Mouse (Mus musculus) heart, postnatal 0 days (tissue): ENCODE measurements around the gene Mmp28. TPM values are rescaled to one million over a fixed set of nuclear protein-coding genes. Genes with fewer than 3 reads are reported as not detected.
A peak's percentile ranks its signal among the peaks of the same experiment; 100 is the strongest.

Source experiments
- ATAC-seq: fragments of 200-750 bp; cut with Nextera tagmentation; 2 replicates; pipeline ENCODE4 v1.8.0; 2017; ENCODE audit warnings: low read depth, moderate number of reproducible peaks, moderate library complexity; ENCODE audit not compliant: insufficient read depth
- DNase-seq: peaks from one replicate; pipeline ENCODE4 v3.0.0-alpha.2; 2016; ENCODE audit warnings: low spot score
- H3K27ac ChIP-seq: fragments of 300-500 bp; sonication (generic); 2 replicates; pipeline ENCODE4 v1.5.1; 2014; ENCODE audit warnings: low read depth, mild to moderate bottlenecking
- H3K27me3 ChIP-seq: fragments of 300-500 bp; sonication (generic); 2 replicates; pipeline ENCODE4 v1.6.1; 2014; ENCODE audit warnings: low read length, mixed read lengths; ENCODE audit not compliant: control insufficient read depth, insufficient read depth
- H3K36me3 ChIP-seq: fragments of 300-500 bp; sonication (generic); replicated peaks from 2 replicates; pipeline ENCODE4 v1.6.1; 2014; ENCODE audit warnings: low read length, mixed read lengths; ENCODE audit not compliant: control insufficient read depth, insufficient read depth
- H3K4me1 ChIP-seq: fragments of 300-500 bp; sonication (generic); 2 replicates; pipeline ENCODE4 v1.6.1; 2014; ENCODE audit warnings: antibody characterized with exemption; ENCODE audit not compliant: control insufficient read depth, insufficient read depth
- H3K4me2 ChIP-seq: fragments of 300-500 bp; sonication (generic); 2 replicates; pipeline ENCODE4 v1.6.1; 2014; ENCODE audit warnings: low read depth, mild to moderate bottlenecking, low read length, moderate library complexity
- H3K4me3 ChIP-seq: fragments of 300-500 bp; sonication (generic); 2 replicates; pipeline ENCODE4 v1.5.1; 2014; ENCODE audit warnings: low read depth, low read length
- H3K9ac ChIP-seq: fragments of 300-500 bp; sonication (generic); replicated peaks from 2 replicates; pipeline ENCODE4 v1.6.1; 2014; ENCODE audit warnings: low read depth, low read length, mixed read lengths
- H3K9me3 ChIP-seq: fragments of 300-500 bp; sonication (generic); replicated peaks from 2 replicates; pipeline ENCODE4 v1.6.1; 2016; ENCODE audit warnings: low read length; ENCODE audit not compliant: control insufficient read depth
- CTCF ChIP-seq: IDR thresholded peaks from 2 replicates; pipeline ENCODE4 v1.5.1; 2016; ENCODE audit warnings: antibody characterized with exemption, control low read depth, low read depth
- EP300 ChIP-seq: IDR thresholded peaks from 2 replicates; pipeline ENCODE4 v1.6.1; 2016; ENCODE audit warnings: antibody characterized with exemption, low read depth
- WGBS: fragments of 180-500 bp; shearing (Covaris S2); extraction: QIAGEN DNeasy Blood & Tissue Kit; methylation state at CpG from one replicate; pipeline ENCODE4 v1.1.7; 2014; 5-methylcytosine and 5-hydroxymethylcytosine counted together
- polyA plus RNA-seq: library from polyadenylated mRNA; unstranded; fragments of >200 nt; fragmentation: Nextera tagmentation; extraction: Ambion mirVana; gene quantifications from 2 replicates; pipeline ENCODE4 v1.2.1, GENCODE M21; 2015
- total RNA-seq: library from RNA; depleted of rRNA; stranded (reverse); fragments of >200 nt; gene quantifications from 2 replicates; pipeline ENCODE4 v1.2.3, GENCODE M21; 2014; ENCODE audit warnings: low replicate concordance

The Mmp28 gene
- total and polyA plus RNA-seq, 2 experiments from 2014 or later, result 3.7 to 24.7 TPM

GRCm38 (mm10) chr11:83465976-83466375 lies 3.1 kb upstream of the Mmp28 start:
- Histone ChIP-seq H3K36me3 (no peaks in the 10 kb centered on the region), H3K4me1 (peaks cover 24% of the 10 kb centered on the region), H3K9me3 (no peaks in the 10 kb centered on the region), H3K4me3 (no peak overlapping the region), H3K9ac (no peak overlapping the region), H3K27me3 (peaks cover 31% of the 10 kb centered on the region), H3K4me2 (0 out of 2 replicates have a peak overlapping the region, but pooled peaks have one; percentile 3), H3K27ac (peak overlapping the region; percentile 58)
- ATAC-seq, result peak; percentile 15; the same call in 1 of the 2 replicates
- TF ChIP-seq CTCF, result no peak
- TF ChIP-seq EP300, result no peak
- DNase-seq, result peak; percentile 63
- WGBS, result 5% methylated on average over 2 of the region's 2 CpGs

GRCm38 (mm10) chr11:83461462-83462027 lies 1.3 kb downstream of the Mmp28 start:
- Histone ChIP-seq H3K36me3 (no peaks in the 10 kb centered on the region), H3K27ac (no peak overlapping the region), H3K27me3 (peaks cover 31% of the 10 kb centered on the region), H3K4me3 (peak overlapping the region; percentile 83), H3K4me2 (peak overlapping the region; percentile 95), H3K9me3 (no peaks in the 10 kb centered on the region), H3K4me1 (peaks cover 17% of the 10 kb centered on the region), H3K9ac (no peak overlapping the region)
- DNase-seq (no peak), ATAC-seq (no peak)
- WGBS, result 77% methylated on average over 10 of the region's 10 CpGs
- TF ChIP-seq EP300, result no peak
- TF ChIP-seq CTCF, result no peak

- no peak for TF ChIP-seq CTCF
- no peak for TF ChIP-seq EP300
- Histone ChIP-seq H3K36me3 (no peaks in the 10 kb centered on the region), H3K4me3 (no peak overlapping the region), H3K9me3 (no peaks in the 10 kb centered on the region), H3K4me2 (no peak overlapping the region), H3K4me1 (peaks cover 28% of the 10 kb centered on the region), H3K27me3 (peaks cover 14% of the 10 kb centered on the region; the same call in 1 of the 2 replicates), H3K27ac (peak overlapping the region; percentile 3; the same call in 1 of the 2 replicates), H3K9ac (no peak overlapping the region)
- 63% methylated on average over 9 of the region's 9 CpGs for WGBS
- DNase-seq, result peak; percentile 22
- ATAC-seq, result no peak
Observed at GRCm38 (mm10) chr11:83457912-83458601, 4.8 kb downstream of the Mmp28 start.

GRCm38 (mm10) chr11:83457257-83457656 lies 5.6 kb downstream of the Mmp28 start:
- TF ChIP-seq CTCF (no peak), EP300 (no peak)
- ATAC-seq (no peak), DNase-seq (peak; percentile 4)
- no peak overlapping the region for H3K27ac ChIP-seq
- no peaks in the 10 kb centered on the region for H3K36me3 ChIP-seq
- H3K9ac ChIP-seq, result no peak overlapping the region
- H3K27me3 ChIP-seq, result peaks cover 14% of the 10 kb centered on the region; the same call in 1 of the 2 replicates
- WGBS, result 65% methylated on average over 7 of the region's 7 CpGs
- H3K9me3 ChIP-seq, result no peaks in the 10 kb centered on the region
- H3K4me1 ChIP-seq, result peaks cover 28% of the 10 kb centered on the region
- no peak overlapping the region for H3K4me3 ChIP-seq
- no peak overlapping the region for H3K4me2 ChIP-seq

- TF ChIP-seq EP300 (no peak), CTCF (no peak)
- Histone ChIP-seq H3K4me1 (peaks cover 24% of the 10 kb centered on the region), H3K9me3 (no peaks in the 10 kb centered on the region), H3K4me3 (no peak overlapping the region), H3K4me2 (no peak overlapping the region), H3K36me3 (no peaks in the 10 kb centered on the region), H3K27me3 (0 out of 2 replicates have a peak, but pooled peaks cover 3% of the 10 kb centered on the region), H3K27ac (no peak overlapping the region), H3K9ac (no peak overlapping the region)
- no peak for DNase-seq
- 76% methylated on average over 3 of the region's 3 CpGs for WGBS
- ATAC-seq, result no peak
Observed at GRCm38 (mm10) chr11:83455608-83456007, 7.3 kb downstream of the Mmp28 start.
